ENCODE assay signal across 15 mouse cellular contexts in genomic region chr7:39580066-39580465, GRCm38 (mm10).
"Had no signal": no experiment of that assay in that cellular context is flagged by ENCODE, and none has a peak within 500 bp of the region (broad histone marks: within the 10 kb centered on the region; RNA-seq: fewer than 3 reads in every experiment).

No protein-coding gene starts in this region.

- H3K4me3 ChIP-seq: neural tube, embryonic 13.5 days; neural tube, embryonic 15.5 days; stomach, embryonic 15.5 days had no signal

- DNase-seq: retina, postnatal 1 day; right cerebral cortex, adult 18-20 months; right cerebral cortex, postnatal 14 days; right cerebral cortex, postnatal 25 days; right cerebral cortex, postnatal 4 days; spleen, adult 18-20 months; thymus, adult 18-20 months; thymus, adult 2 months; thymus, postnatal 14 days; thymus, postnatal 25 days; thymus, postnatal 36 days; thymus, postnatal 4 days had no signal

- H3K9me3 ChIP-seq: neural tube, embryonic 13.5 days; neural tube, embryonic 15.5 days; stomach, embryonic 15.5 days had no signal

- H3K4me2 ChIP-seq: neural tube, embryonic 13.5 days; neural tube, embryonic 15.5 days; stomach, embryonic 15.5 days had no signal

- H3K9ac ChIP-seq: neural tube, embryonic 13.5 days; neural tube, embryonic 15.5 days; stomach, embryonic 15.5 days had no signal

- H3K4me1 ChIP-seq: neural tube, embryonic 13.5 days; neural tube, embryonic 15.5 days; stomach, embryonic 15.5 days had no signal

- H3K36me3 ChIP-seq: neural tube, embryonic 13.5 days; neural tube, embryonic 15.5 days; stomach, embryonic 15.5 days had no signal

- H3K27me3 ChIP-seq: neural tube, embryonic 13.5 days; neural tube, embryonic 15.5 days; stomach, embryonic 15.5 days had no signal

- H3K27ac ChIP-seq: neural tube, embryonic 13.5 days; neural tube, embryonic 15.5 days; stomach, embryonic 15.5 days had no signal
